Mouse (Mus musculus) liver, postnatal 0 days (tissue): Measurements from ENCODE around the gene Zbtb37. TPM values are rescaled to one million over a fixed set of nuclear protein-coding genes. Genes with fewer than 3 reads are reported as not detected.

ENCODE experiments used
- ATAC-seq: fragments of 200-750 bp; cut with Nextera tagmentation; 2 replicates; pipeline ENCODE4 v1.8.0; 2017; ENCODE audit warnings: mild to moderate bottlenecking, moderate library complexity
- DNase-seq: peaks from one replicate; pipeline ENCODE4 v3.0.0-alpha.2; 2016
- H3K27ac ChIP-seq: fragments of 300-500 bp; sonication (generic); 2 replicates; pipeline ENCODE4 v1.5.1; 2014; ENCODE audit warnings: antibody characterized with exemption, moderate library complexity, mild to moderate bottlenecking, low read depth
- H3K27me3 ChIP-seq: fragments of 300-500 bp; sonication (generic); 2 replicates; pipeline ENCODE4 v1.6.1; 2014; ENCODE audit warnings: low read length, control low read depth, mixed read lengths; ENCODE audit not compliant: insufficient read depth
- H3K36me3 ChIP-seq: fragments of 300-500 bp; sonication (generic); replicated peaks from 2 replicates; pipeline ENCODE4 v1.6.1; 2014; ENCODE audit warnings: mild to moderate bottlenecking, control low read depth, low read length, moderate library complexity, mixed read lengths; ENCODE audit not compliant: insufficient read depth
- H3K4me1 ChIP-seq: fragments of 300-500 bp; sonication (generic); 2 replicates; pipeline ENCODE4 v1.6.1; 2014; ENCODE audit warnings: antibody characterized with exemption, mild to moderate bottlenecking, control low read depth; ENCODE audit not compliant: insufficient read depth
- H3K4me2 ChIP-seq: fragments of 300-500 bp; sonication (generic); 2 replicates; pipeline ENCODE4 v1.6.1; 2014; ENCODE audit warnings: low read depth, mild to moderate bottlenecking, low read length, moderate library complexity, mixed read lengths
- H3K4me3 ChIP-seq: fragments of 300-500 bp; sonication (generic); 2 replicates; pipeline ENCODE4 v1.5.1; 2014; ENCODE audit warnings: low read depth, low read length
- H3K9ac ChIP-seq: fragments of 300-500 bp; sonication (generic); replicated peaks from 2 replicates; pipeline ENCODE4 v1.6.1; 2014; ENCODE audit warnings: mild to moderate bottlenecking, moderate library complexity
- H3K9me3 ChIP-seq: fragments of 300-500 bp; sonication (generic); 2 replicates; pipeline ENCODE4 v1.6.1; 2016; ENCODE audit warnings: mild to moderate bottlenecking, control low read depth, low read length, mixed read lengths
- CTCF ChIP-seq: sonication (generic); IDR thresholded peaks from 2 replicates; pipeline ENCODE4 v1.5.1; 2016; ENCODE audit warnings: antibody characterized with exemption, low read depth
- EP300 ChIP-seq: IDR thresholded peaks from 2 replicates; pipeline ENCODE4 v1.6.1; 2016; ENCODE audit warnings: antibody characterized with exemption, low read depth, mild to moderate bottlenecking
- WGBS: fragments of 180-500 bp; shearing (Covaris S2); extraction: QIAGEN DNeasy Blood & Tissue Kit; methylation state at CpG from one replicate; pipeline ENCODE4 v1.1.7; 2014; ENCODE audit not compliant: insufficient replicate concordance; 5-methylcytosine and 5-hydroxymethylcytosine counted together
- polyA plus RNA-seq: library from polyadenylated mRNA; unstranded; fragments of >200 nt; fragmentation: Nextera tagmentation; extraction: Ambion mirVana; gene quantifications from 2 replicates; pipeline ENCODE4 v1.2.1, GENCODE M21; 2015

The Zbtb37 gene
- polyA plus RNA-seq, result 2.0 and 2.3 TPM in 2 replicates

DNA sequence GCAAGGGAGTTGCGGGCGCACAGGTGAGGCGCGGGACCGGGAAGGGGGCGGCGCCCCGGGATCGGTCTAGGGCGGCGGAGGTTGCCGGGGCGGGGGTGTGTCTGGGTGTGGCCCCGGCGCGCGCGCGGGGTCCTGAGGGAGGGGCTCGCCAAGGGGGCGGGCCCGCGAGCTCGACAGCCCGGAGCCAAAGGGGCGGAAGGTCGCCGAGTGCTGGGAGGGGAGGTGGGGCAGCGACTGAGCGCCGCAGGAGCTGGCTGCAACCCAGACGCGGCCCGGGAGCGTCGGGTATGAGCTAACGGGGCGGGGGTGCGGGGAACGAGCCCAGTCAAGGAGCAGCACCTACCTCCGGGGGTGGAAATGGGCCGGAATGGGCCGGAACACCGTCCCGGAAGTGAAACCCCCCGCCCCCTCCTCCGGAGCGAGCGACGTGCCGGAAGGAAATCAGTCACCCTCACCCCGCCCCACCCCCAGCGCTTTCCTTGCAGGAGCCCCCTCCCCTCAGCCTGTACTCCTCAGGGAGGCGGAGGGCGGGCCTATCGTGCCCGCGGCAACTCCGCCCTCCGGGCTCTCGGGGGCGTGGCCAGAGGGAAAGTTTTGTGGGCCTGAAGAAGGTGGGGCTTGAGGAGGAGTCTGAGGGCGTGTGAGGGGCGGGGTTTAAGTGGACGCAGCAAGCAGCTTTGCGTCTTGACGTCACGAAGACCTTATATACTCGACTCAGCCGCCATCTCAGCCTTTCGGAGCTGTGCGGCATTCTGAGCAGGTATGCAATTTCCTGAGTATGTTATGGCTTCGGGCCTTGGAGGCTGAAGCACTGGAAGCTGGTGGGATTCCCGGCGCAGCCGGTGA lies at the start of gene Zbtb37:
Gene Zbtb37, minus strand, starts transcription at position 415 of the 846 bp plus-strand sequence.
- Histone ChIP-seq H3K27ac (peak within 1 kb of the TSS; percentile 95), H3K4me3 (peak within 1 kb of the TSS; percentile 81), H3K9ac (peak within 1 kb of the TSS; percentile 82), H3K27me3 (no peaks in the 10 kb centered on the region), H3K4me2 (peak within 1 kb of the TSS; percentile 92), H3K4me1 (peaks cover 18% of the 10 kb centered on the region), H3K9me3 (no peaks in the 10 kb centered on the region), H3K36me3 (peaks cover 36% of the 10 kb centered on the region)
- TF ChIP-seq EP300 (no peak; the same call in 1 of the 2 replicates), CTCF (no peak)
- DNase-seq (peak; percentile 99), ATAC-seq (peak; percentile 86)
- 1% methylated on average over 54 of the region's 76 CpGs for WGBS

DNA sequence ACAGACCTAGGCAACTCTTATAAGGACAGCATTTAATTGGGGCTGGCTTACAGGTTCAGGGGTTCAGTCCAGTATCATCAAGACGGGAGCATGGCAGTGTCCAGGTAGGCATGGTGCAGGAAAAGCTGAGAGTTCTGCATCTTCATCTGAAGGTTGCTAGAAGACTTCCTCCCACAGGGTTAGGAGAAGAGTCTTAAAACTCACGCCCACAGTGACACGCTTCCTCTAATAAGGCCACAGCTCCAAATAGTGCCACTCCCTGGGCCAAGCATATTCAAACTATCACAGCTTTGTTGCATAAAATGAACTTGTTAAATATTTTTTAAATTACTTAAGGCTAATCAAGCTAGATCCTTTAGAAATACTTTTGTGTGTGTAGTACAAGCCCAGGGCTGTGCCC lies 42.6 kb upstream of the Zbtb37 start:
- Histone ChIP-seq H3K36me3 (peaks cover 49% of the 10 kb centered on the region), H3K4me2 (no peak overlapping the region), H3K9me3 (no peaks in the 10 kb centered on the region), H3K27me3 (no peaks in the 10 kb centered on the region), H3K4me3 (no peak overlapping the region), H3K27ac (0 out of 2 replicates have a peak overlapping the region, but pooled peaks have one; percentile 40), H3K4me1 (peaks cover 30% of the 10 kb centered on the region), H3K9ac (no peak overlapping the region)
- DNase-seq, result no peak
- no peak for ATAC-seq
- TF ChIP-seq EP300 (no peak), CTCF (no peak)
- 77% methylated on average over 3 of the region's 3 CpGs for WGBS

- Histone ChIP-seq H3K27me3 (no peaks in the 10 kb centered on the region), H3K4me1 (peaks cover 30% of the 10 kb centered on the region), H3K4me3 (no peak overlapping the region), H3K36me3 (peaks cover 44% of the 10 kb centered on the region), H3K9me3 (no peaks in the 10 kb centered on the region), H3K27ac (peak overlapping the region; percentile 23), H3K9ac (no peak overlapping the region), H3K4me2 (peak overlapping the region; percentile 20)
- DNase-seq (peak; percentile 45), ATAC-seq (peak; percentile 84)
- WGBS, result 58% methylated on average over 6 of the region's 6 CpGs
- TF ChIP-seq CTCF (no peak), EP300 (no peak)
Measured at GRCm38 (mm10) chr1:161076238-161076637, 41.6 kb upstream of the Zbtb37 start.

- Histone ChIP-seq H3K27me3 (no peaks in the 10 kb centered on the region), H3K4me3 (peak overlapping the region; percentile 79), H3K4me1 (peaks cover 29% of the 10 kb centered on the region), H3K4me2 (peak overlapping the region; percentile 73), H3K27ac (peak overlapping the region; percentile 80), H3K36me3 (peaks cover 11% of the 10 kb centered on the region; the same call in 1 of the 2 replicates), H3K9ac (peak overlapping the region; percentile 82), H3K9me3 (no peaks in the 10 kb centered on the region)
- TF ChIP-seq EP300, result no peak
- TF ChIP-seq CTCF, result no peak
- ATAC-seq (no peak), DNase-seq (peak; percentile 17)
- under 1% methylated on average over 12 of the region's 12 CpGs for WGBS
Measured at GRCm38 (mm10) chr1:161071272-161071620, 36.6 kb upstream of the Zbtb37 start.

DNA sequence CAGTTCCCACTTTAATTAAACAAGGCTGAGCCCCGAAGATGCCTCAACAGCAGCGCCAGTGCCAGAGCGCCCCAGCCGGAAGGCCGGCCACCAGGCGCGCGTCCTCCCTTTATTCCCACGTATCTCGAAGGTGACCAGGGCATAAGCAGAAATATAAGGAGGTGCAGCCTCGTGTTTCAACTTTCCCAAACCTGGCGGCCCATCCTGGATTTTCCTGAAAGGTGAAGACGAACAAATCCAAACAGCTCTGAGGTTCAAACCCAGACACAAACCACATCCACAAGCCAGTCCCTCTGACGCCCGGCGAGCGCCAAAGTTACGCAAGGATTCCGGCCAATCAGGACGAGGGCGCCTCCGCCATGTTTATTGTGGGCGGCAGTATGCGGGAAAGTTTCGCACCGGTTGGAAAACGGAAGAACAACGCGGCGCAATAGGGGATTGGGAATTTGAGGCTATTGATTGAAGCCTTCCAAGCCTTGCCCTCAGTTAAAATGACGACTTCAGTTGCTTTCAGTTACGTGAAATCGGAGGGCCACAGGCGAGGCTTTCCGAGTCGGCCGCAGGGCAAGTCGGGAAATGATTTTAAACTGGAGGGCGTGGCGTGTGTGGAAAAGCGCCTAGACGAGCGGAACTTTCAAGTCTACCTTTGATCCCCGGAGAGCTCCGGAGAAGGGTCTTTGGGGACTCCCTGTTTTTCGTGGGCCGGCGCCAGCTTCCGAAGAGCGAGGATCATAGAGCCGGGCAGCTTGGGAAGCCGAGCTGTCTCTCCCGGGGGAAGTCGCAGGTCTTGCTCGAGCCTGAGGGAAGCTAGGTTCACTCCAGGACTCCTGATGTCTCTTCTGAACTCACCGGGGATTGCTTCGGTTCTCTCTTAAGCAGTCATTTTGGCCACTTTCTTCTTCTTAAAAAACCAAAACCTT lies 36.0 kb upstream of the Zbtb37 start, which contains the start of the genes Dars2 and Cenpl:
Gene Dars2, minus strand, starts transcription at position 307 of the 920 bp plus-strand sequence.
Gene Cenpl, plus strand, starts transcription at position 362 of the 920 bp plus-strand sequence.
- DNase-seq (peak; percentile 95), ATAC-seq (peak; percentile 95)
- no peaks in the 10 kb centered on the region for H3K9me3 ChIP-seq
- H3K27ac ChIP-seq, result peak within 1 kb of the TSS; percentile 80
- peaks cover 29% of the 10 kb centered on the region for H3K4me1 ChIP-seq
- peak within 1 kb of the TSS; percentile 79 for H3K4me3 ChIP-seq
- no peaks in the 10 kb centered on the region for H3K27me3 ChIP-seq
- peaks cover 11% of the 10 kb centered on the region; the same call in 1 of the 2 replicates for H3K36me3 ChIP-seq
- TF ChIP-seq EP300, result peak; percentile 69; the same call in 1 of the 2 replicates
- TF ChIP-seq CTCF, result peak; percentile 20
- WGBS, result under 1% methylated on average over 57 of the region's 57 CpGs
- H3K9ac ChIP-seq, result peak within 1 kb of the TSS; percentile 82
- peak within 1 kb of the TSS; percentile 87 for H3K4me2 ChIP-seq
